Mouse (Mus musculus): ENCODE measurements around the gene Mtfmt. TPM values are rescaled to one million over a fixed set of nuclear protein-coding genes. Genes with fewer than 3 reads are reported as not detected.

Mtfmt gene
- polyA plus RNA-seq, 1 experiment: 15.0 TPM

GRCm38 (mm10) chr9:65410378-65410777, 25.2 kb upstream of the Mtfmt start:
- peaks cover 15% of the 10 kb centered on the region; the same call in 1 of the 2 replicates for H3K4me1 ChIP-seq (ENCODE audit: control insufficient read depth, insufficient read depth, insufficient read length, low read length)
- H3K4me3 ChIP-seq (ENCODE audit: insufficient read depth, low read depth, low read length): no peak overlapping the region
- H3K27ac ChIP-seq (replicated peaks; ENCODE audit: low read depth, low read length): 0 out of 2 replicates have a peak overlapping the region, but pooled peaks have one; percentile 16

- H3K27ac ChIP-seq (replicated peaks; ENCODE audit: low read depth, low read length): 0 out of 2 replicates have a peak overlapping the region, but pooled peaks have one; percentile 10
- H3K4me1 ChIP-seq (ENCODE audit: control insufficient read depth, insufficient read depth, insufficient read length, low read length): peaks cover 15% of the 10 kb centered on the region; the same call in 1 of the 2 replicates
- H3K4me3 ChIP-seq (ENCODE audit: insufficient read depth, low read depth, low read length): no peak overlapping the region
These were observed 24.3 kb upstream of the Mtfmt start for GRCm38 (mm10) chr9:65411326-65411725.

- H3K4me1 ChIP-seq (ENCODE audit: control insufficient read depth, insufficient read depth, insufficient read length, low read length): no peaks in the 10 kb centered on the region
- H3K27ac ChIP-seq (replicated peaks; ENCODE audit: low read depth, low read length): no peak overlapping the region
- H3K4me3 ChIP-seq (ENCODE audit: insufficient read depth, low read depth, low read length): no peak overlapping the region
These were observed 17.8 kb upstream of the Mtfmt start for GRCm38 (mm10) chr9:65417738-65418137.

GRCm38 (mm10) chr9:65419633-65420032, 15.9 kb upstream of the Mtfmt start:
- Histone ChIP-seq H3K4me1 (ENCODE audit: control insufficient read depth, insufficient read depth, insufficient read length, low read length) (no peaks in the 10 kb centered on the region), H3K4me3 (ENCODE audit: insufficient read depth, low read depth, low read length) (no peak overlapping the region), H3K27ac (replicated peaks; ENCODE audit: low read depth, low read length) (no peak overlapping the region)

GRCm38 (mm10) chr9:65422760-65423501, 12.7 kb upstream of the Mtfmt start, which contains the start of gene Slc51b:
TSS of gene Slc51b (minus strand) at chr9:65422955.
- H3K4me1 ChIP-seq (ENCODE audit: control insufficient read depth, insufficient read depth, insufficient read length, low read length): no peaks in the 10 kb centered on the region
- H3K27ac ChIP-seq (replicated peaks; ENCODE audit: low read depth, low read length): no peak within 1 kb of the TSS
- H3K4me3 ChIP-seq (ENCODE audit: insufficient read depth, low read depth, low read length): no peak within 1 kb of the TSS

GRCm38 (mm10) chr9:65424393-65424792, 11.2 kb upstream of the Mtfmt start:
- H3K4me3 ChIP-seq (ENCODE audit: insufficient read depth, low read depth, low read length): no peak overlapping the region
- no peak overlapping the region for H3K27ac ChIP-seq (replicated peaks; ENCODE audit: low read depth, low read length)
- no peaks in the 10 kb centered on the region for H3K4me1 ChIP-seq (ENCODE audit: control insufficient read depth, insufficient read depth, insufficient read length, low read length)

GRCm38 (mm10) chr9:65427511-65427910, 8.1 kb upstream of the Mtfmt start:
- Histone ChIP-seq H3K4me3 (ENCODE audit: insufficient read depth, low read depth, low read length) (no peak overlapping the region), H3K27ac (replicated peaks; ENCODE audit: low read depth, low read length) (no peak overlapping the region), H3K4me1 (ENCODE audit: control insufficient read depth, insufficient read depth, insufficient read length, low read length) (no peaks in the 10 kb centered on the region)

- no peak overlapping the region for H3K4me3 ChIP-seq (ENCODE audit: insufficient read depth, low read depth, low read length)
- H3K4me1 ChIP-seq (ENCODE audit: control insufficient read depth, insufficient read depth, insufficient read length, low read length): no peaks in the 10 kb centered on the region
- no peak overlapping the region for H3K27ac ChIP-seq (replicated peaks; ENCODE audit: low read depth, low read length)
These were observed 7.6 kb upstream of the Mtfmt start for GRCm38 (mm10) chr9:65428003-65428402.

- Histone ChIP-seq H3K4me1 (ENCODE audit: control insufficient read depth, insufficient read depth, insufficient read length, low read length) (no peaks in the 10 kb centered on the region), H3K4me3 (ENCODE audit: insufficient read depth, low read depth, low read length) (no peak overlapping the region), H3K27ac (replicated peaks; ENCODE audit: low read depth, low read length) (no peak overlapping the region)
These were observed 5.2 kb upstream of the Mtfmt start for GRCm38 (mm10) chr9:65430401-65430800.

- Histone ChIP-seq H3K4me1 (ENCODE audit: control insufficient read depth, insufficient read depth, insufficient read length, low read length) (no peaks in the 10 kb centered on the region), H3K27ac (replicated peaks; ENCODE audit: low read depth, low read length) (no peak overlapping the region), H3K4me3 (ENCODE audit: insufficient read depth, low read depth, low read length) (no peak overlapping the region)
These were observed 4.7 kb upstream of the Mtfmt start for GRCm38 (mm10) chr9:65430921-65431320.

GRCm38 (mm10) chr9:65432236-65432635, 3.3 kb upstream of the Mtfmt start:
- H3K27ac ChIP-seq (replicated peaks; ENCODE audit: low read depth, low read length): no peak overlapping the region
- no peak overlapping the region for H3K4me3 ChIP-seq (ENCODE audit: insufficient read depth, low read depth, low read length)
- 0 out of 2 replicates have a peak, but pooled peaks cover 3% of the 10 kb centered on the region for H3K4me1 ChIP-seq (ENCODE audit: control insufficient read depth, insufficient read depth, insufficient read length, low read length)

- Histone ChIP-seq H3K4me3 (ENCODE audit: insufficient read depth, low read depth, low read length) (no peak overlapping the region), H3K27ac (replicated peaks; ENCODE audit: low read depth, low read length) (no peak overlapping the region), H3K4me1 (ENCODE audit: control insufficient read depth, insufficient read depth, insufficient read length, low read length) (0 out of 2 replicates have a peak, but pooled peaks cover 3% of the 10 kb centered on the region)
These were observed 1.4 kb upstream of the Mtfmt start for GRCm38 (mm10) chr9:65434140-65434539.

- Histone ChIP-seq H3K27ac (replicated peaks; ENCODE audit: low read depth, low read length) (no peak overlapping the region), H3K4me3 (ENCODE audit: insufficient read depth, low read depth, low read length) (no peak overlapping the region), H3K4me1 (ENCODE audit: control insufficient read depth, insufficient read depth, insufficient read length, low read length) (0 out of 2 replicates have a peak, but pooled peaks cover 3% of the 10 kb centered on the region)
These were observed 371 bp upstream of the Mtfmt start for GRCm38 (mm10) chr9:65435211-65435610.

GRCm38 (mm10) chr9:65444692-65445091, 9.1 kb downstream of the Mtfmt start:
- Histone ChIP-seq H3K4me1 (ENCODE audit: control insufficient read depth, insufficient read depth, insufficient read length, low read length) (no peaks in the 10 kb centered on the region), H3K27ac (replicated peaks; ENCODE audit: low read depth, low read length) (no peak overlapping the region), H3K4me3 (ENCODE audit: insufficient read depth, low read depth, low read length) (no peak overlapping the region)

GRCm38 (mm10) chr9:65447951-65448350, 12.4 kb downstream of the Mtfmt start:
- Histone ChIP-seq H3K27ac (replicated peaks; ENCODE audit: low read depth, low read length) (no peak overlapping the region), H3K4me1 (ENCODE audit: control insufficient read depth, insufficient read depth, insufficient read length, low read length) (no peaks in the 10 kb centered on the region), H3K4me3 (ENCODE audit: insufficient read depth, low read depth, low read length) (no peak overlapping the region)

- Histone ChIP-seq H3K4me1 (ENCODE audit: control insufficient read depth, insufficient read depth, insufficient read length, low read length) (peaks cover 3% of the 10 kb centered on the region; the same call in 1 of the 2 replicates), H3K4me3 (ENCODE audit: insufficient read depth, low read depth, low read length) (no peak overlapping the region), H3K27ac (replicated peaks; ENCODE audit: low read depth, low read length) (no peak overlapping the region)
These were observed 23.4 kb downstream of the Mtfmt start for GRCm38 (mm10) chr9:65458975-65459374.

Measured in brown adipose tissue, adult 24 weeks (tissue).